Comparison of ENCODE assay signal across 34 mouse cellular contexts in the genomic region with DNA sequence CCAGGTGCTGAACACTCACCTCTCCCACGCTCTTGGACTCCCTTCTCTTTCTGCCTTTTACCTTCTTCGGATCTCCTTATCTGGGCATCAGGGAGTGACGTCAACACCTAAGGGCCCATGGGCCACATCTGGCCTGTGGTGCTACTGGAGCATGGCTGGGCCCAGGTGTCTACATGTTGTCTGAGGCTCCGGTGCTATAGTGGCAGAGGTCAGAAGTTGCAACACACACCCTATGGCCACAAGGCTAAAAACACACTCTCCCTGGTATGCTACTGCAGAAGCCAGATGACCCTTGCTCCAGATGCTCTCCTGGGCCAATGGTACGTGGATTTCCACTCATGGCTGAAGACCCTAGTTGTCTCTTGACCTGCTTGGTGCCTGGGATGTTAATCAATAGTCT.
"Had no signal": no experiment of that assay in that cellular context is flagged by ENCODE, and none has a peak within 500 bp of the region (broad histone marks: within the 10 kb centered on the region; RNA-seq: fewer than 3 reads in every experiment).

No protein-coding gene starts in this region.

- H3K36me3 ChIP-seq: heart, embryonic 10.5 days; heart, embryonic 12.5 days; heart, embryonic 13.5 days; heart, embryonic 15.5 days; hindbrain, embryonic 10.5 days; hindbrain, embryonic 12.5 days; hindbrain, embryonic 13.5 days; hindbrain, embryonic 15.5 days; intestine, embryonic 15.5 days; kidney, embryonic 15.5 days had no signal

- H3K4me2 ChIP-seq: heart, embryonic 11.5 days; heart, embryonic 12.5 days; heart, embryonic 13.5 days; heart, embryonic 15.5 days; hindbrain, embryonic 12.5 days; hindbrain, embryonic 13.5 days; hindbrain, embryonic 14.5 days; hindbrain, embryonic 15.5 days; intestine, embryonic 15.5 days; kidney, embryonic 15.5 days had no signal

- H3K9ac ChIP-seq: heart, embryonic 12.5 days; heart, embryonic 13.5 days; heart, embryonic 15.5 days; hindbrain, embryonic 12.5 days; hindbrain, embryonic 13.5 days; hindbrain, embryonic 14.5 days; hindbrain, embryonic 15.5 days; intestine, embryonic 15.5 days; kidney, embryonic 15.5 days had no signal

- H3K27ac ChIP-seq: heart, embryonic 10.5 days; heart, embryonic 13.5 days; heart, embryonic 15.5 days; hindbrain, embryonic 10.5 days; hindbrain, embryonic 12.5 days; hindbrain, embryonic 13.5 days; hindbrain, embryonic 14.5 days; hindbrain, embryonic 15.5 days; hindbrain, postnatal 0 days; intestine, embryonic 15.5 days; kidney, embryonic 15.5 days; kidney, postnatal 0 days; layer of hippocampus, adult 2 months had no signal

- H3K4me3 ChIP-seq: heart, embryonic 10.5 days; heart, embryonic 12.5 days; heart, embryonic 13.5 days; heart, embryonic 15.5 days; hindbrain, embryonic 10.5 days; hindbrain, embryonic 12.5 days; hindbrain, embryonic 13.5 days; hindbrain, embryonic 15.5 days; intestine, embryonic 15.5 days; kidney, embryonic 15.5 days; layer of hippocampus, adult 2 months had no signal

- ATAC-seq: hindbrain, embryonic 16.5 days; hindbrain, postnatal 0 days; inflammation-experienced regulatory T-cells, adult 6 months; intestine, embryonic 15.5 days; intestine, embryonic 16.5 days; intestine, postnatal 0 days had no signal

- DNase-seq: heart, postnatal 10 days; heart, postnatal 14 days; heart, postnatal 36 days; kidney, adult 11 months; kidney, adult 18-20 months; kidney, adult 2 months; kidney, adult 8-10 months; kidney, adult 9 months; kidney, postnatal 10 days; kidney, postnatal 14 days; kidney, postnatal 25 days; kidney, postnatal 36 days; kidney, postnatal 4 days; layer of hippocampus, adult 9-11 months; layer of hippocampus, postnatal 36 days had no signal

- H3K27me3 ChIP-seq: intestine, embryonic 15.5 days had no signal

- H3K9me3 ChIP-seq: heart, embryonic 10.5 days; heart, embryonic 12.5 days; heart, embryonic 13.5 days; heart, embryonic 15.5 days; hindbrain, embryonic 10.5 days; hindbrain, embryonic 12.5 days; hindbrain, embryonic 13.5 days; hindbrain, embryonic 15.5 days; intestine, embryonic 15.5 days; kidney, embryonic 15.5 days had no signal
